Mouse (Mus musculus): Measurements from ENCODE around the gene Mapt.

DNA sequence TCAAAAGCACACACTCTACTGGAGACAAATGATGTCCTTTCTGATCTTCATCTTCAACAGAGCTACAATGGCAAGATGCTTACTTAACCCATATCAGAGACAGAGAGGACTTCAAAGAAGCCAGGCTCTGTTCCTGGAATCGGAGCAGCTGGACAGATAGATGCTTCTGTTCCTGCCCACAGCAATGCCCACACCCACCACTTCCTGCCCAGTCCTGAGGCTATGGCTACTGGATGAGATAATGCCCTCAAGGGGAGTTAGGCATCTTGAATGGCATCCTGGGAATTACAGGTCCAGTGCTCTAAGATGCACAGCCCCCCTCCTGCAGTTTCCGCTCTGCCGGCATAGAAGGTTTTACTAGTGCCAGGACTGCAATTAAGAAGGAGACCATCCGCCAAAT lies 24.6 kb upstream of the Mapt start:
- TF ChIP-seq POLR2A (IDR thresholded peaks at IDR 0.05; ENCODE audit: low read depth, low read length), result no peak
- TF ChIP-seq CTCF (IDR thresholded peaks at IDR 0.05; ENCODE audit: extremely low read depth, insufficient read length, insufficient replicate concordance, low read depth, low read length), result no peak
